Mouse (Mus musculus): ENCODE measurements around the gene Itga4.

Gene Itga4

GRCm38 (mm10) chr2:79352100-79352802, 97.0 kb downstream of the Itga4 start:
- DNase-seq (ENCODE audit: low spot score in 2 of 2) = no peak

- no peak for DNase-seq (ENCODE audit: low spot score in 2 of 2)
Measured at GRCm38 (mm10) chr2:79354773-79355172, 99.5 kb downstream of the Itga4 start.

- no peak for DNase-seq (ENCODE audit: low spot score in 2 of 2)
Measured at GRCm38 (mm10) chr2:79357835-79358234, 102.6 kb downstream of the Itga4 start.

- DNase-seq (ENCODE audit: low spot score in 2 of 2) = no peak
Measured at GRCm38 (mm10) chr2:79362029-79362428, 106.8 kb downstream of the Itga4 start.

GRCm38 (mm10) chr2:79363920-79364319, 108.7 kb downstream of the Itga4 start:
- no peak for DNase-seq (ENCODE audit: low spot score in 2 of 2)

GRCm38 (mm10) chr2:79367451-79368450, 112.5 kb downstream of the Itga4 start:
- peak; percentile 20 to 23 for DNase-seq (ENCODE audit: low spot score in 2 of 2)

- DNase-seq (ENCODE audit: low spot score in 2 of 2) = no peak
Measured at GRCm38 (mm10) chr2:79368661-79369060, 113.4 kb downstream of the Itga4 start.

- peak in 1 of 2 experiments; percentile 10 for DNase-seq (ENCODE audit: low spot score in 2 of 2)
Measured at GRCm38 (mm10) chr2:79369061-79369524, 113.9 kb downstream of the Itga4 start.

GRCm38 (mm10) chr2:79369905-79370304, 114.7 kb downstream of the Itga4 start:
- no peak for DNase-seq (ENCODE audit: low spot score in 2 of 2)

- DNase-seq (ENCODE audit: low spot score in 2 of 2) = peak; percentile 47 to 66
Measured at GRCm38 (mm10) chr2:79370711-79371312, 115.6 kb downstream of the Itga4 start.

- DNase-seq (ENCODE audit: low spot score in 2 of 2) = no peak
Measured at GRCm38 (mm10) chr2:79371326-79372153, 116.3 kb downstream of the Itga4 start.

- DNase-seq (ENCODE audit: low spot score in 2 of 2) = no peak
Measured at GRCm38 (mm10) chr2:79372154-79372467, 116.9 kb downstream of the Itga4 start.

GRCm38 (mm10) chr2:79372486-79373200, 117.4 kb downstream of the Itga4 start:
- peak in 1 of 2 experiments; percentile 21 for DNase-seq (ENCODE audit: low spot score in 2 of 2)

GRCm38 (mm10) chr2:79378346-79379086, 123.3 kb downstream of the Itga4 start:
- no peak for DNase-seq (ENCODE audit: low spot score in 2 of 2)

GRCm38 (mm10) chr2:79379087-79380041, 124.1 kb downstream of the Itga4 start:
- no peak for DNase-seq (ENCODE audit: low spot score in 2 of 2)
